Mouse (Mus musculus) megakaryocyte, embryonic 14.5 days (primary cell): ENCODE data around the gene Ntrk3.

Experiments used
- FLI1 ChIP-seq: IDR thresholded peaks from 2 replicates; pipeline ENCODE4 v1.6.1; 2012; ENCODE audit warnings: low read length, inconsistent platforms, mixed read lengths
- GATA1 ChIP-seq: IDR thresholded peaks from 3 replicates; pipeline ENCODE4 v1.6.1; 2012; ENCODE audit warnings: mixed read lengths, low read length, inconsistent platforms, borderline replicate concordance

- TF ChIP-seq GATA1 (no peak), FLI1 (no peak)
Measured at GRCm38 (mm10) chr7:78528008-78528407, 209.8 kb downstream of the Ntrk3 start.
